Mouse (Mus musculus) testis, adult 2 months (tissue): ENCODE data around the gene Cplx2. TPM values are rescaled to one million over a fixed set of nuclear protein-coding genes. Genes with fewer than 3 reads are reported as not detected.
A peak's percentile ranks its signal among the peaks of the same experiment; 100 is the strongest.

Experiments used
- H3K27ac ChIP-seq: fragments of 200-500 bp; 2 replicates; pipeline ENCODE4 v1.5.1; 2012; ENCODE audit warnings: low read depth, low read length; ENCODE audit not compliant: control insufficient read depth, insufficient read depth
- H3K27me3 ChIP-seq: fragments of 200-500 bp; 2 replicates; pipeline ENCODE4 v1.6.1; 2012; ENCODE audit warnings: mild to moderate bottlenecking, low read length, moderate library complexity; ENCODE audit not compliant: control insufficient read depth, insufficient read depth
- H3K36me3 ChIP-seq: fragments of 200-500 bp; 2 replicates; pipeline ENCODE4 v1.6.1; 2012; ENCODE audit warnings: mild to moderate bottlenecking, low read length; ENCODE audit not compliant: control insufficient read depth, insufficient read depth
- H3K4me1 ChIP-seq: fragments of 200-500 bp; 2 replicates; pipeline ENCODE4 v1.6.1; 2012; ENCODE audit warnings: low read length; ENCODE audit not compliant: control insufficient read depth, insufficient read depth
- H3K4me3 ChIP-seq: fragments of 200-500 bp; 2 replicates; pipeline ENCODE4 v1.5.1; 2012; ENCODE audit warnings: low read depth, mild to moderate bottlenecking, low read length, moderate library complexity, mixed read lengths; ENCODE audit not compliant: control insufficient read depth
- CTCF ChIP-seq: fragments of 200-500 bp; IDR thresholded peaks from 2 replicates; pipeline ENCODE4 v1.5.1; 2012; ENCODE audit warnings: low read depth, mild to moderate bottlenecking, inconsistent platforms, low read length, moderate library complexity; ENCODE audit not compliant: control insufficient read depth, insufficient read depth, insufficient replicate concordance
- POLR2A ChIP-seq: fragments of 200-500 bp; IDR thresholded peaks from 2 replicates; pipeline ENCODE4 v1.6.1; 2012; ENCODE audit warnings: low read depth, mild to moderate bottlenecking, inconsistent platforms, low read length, moderate library complexity; ENCODE audit not compliant: control insufficient read depth
- polyA plus RNA-seq: library from polyadenylated mRNA; depleted of rRNA; stranded (reverse); fragments of >200 nt; gene quantifications from 2 replicates; pipeline ENCODE4 v1.2.3, GENCODE M21; 2012

Cplx2 gene
- polyA plus RNA-seq, 1 experiment, result 0.23 TPM

DNA sequence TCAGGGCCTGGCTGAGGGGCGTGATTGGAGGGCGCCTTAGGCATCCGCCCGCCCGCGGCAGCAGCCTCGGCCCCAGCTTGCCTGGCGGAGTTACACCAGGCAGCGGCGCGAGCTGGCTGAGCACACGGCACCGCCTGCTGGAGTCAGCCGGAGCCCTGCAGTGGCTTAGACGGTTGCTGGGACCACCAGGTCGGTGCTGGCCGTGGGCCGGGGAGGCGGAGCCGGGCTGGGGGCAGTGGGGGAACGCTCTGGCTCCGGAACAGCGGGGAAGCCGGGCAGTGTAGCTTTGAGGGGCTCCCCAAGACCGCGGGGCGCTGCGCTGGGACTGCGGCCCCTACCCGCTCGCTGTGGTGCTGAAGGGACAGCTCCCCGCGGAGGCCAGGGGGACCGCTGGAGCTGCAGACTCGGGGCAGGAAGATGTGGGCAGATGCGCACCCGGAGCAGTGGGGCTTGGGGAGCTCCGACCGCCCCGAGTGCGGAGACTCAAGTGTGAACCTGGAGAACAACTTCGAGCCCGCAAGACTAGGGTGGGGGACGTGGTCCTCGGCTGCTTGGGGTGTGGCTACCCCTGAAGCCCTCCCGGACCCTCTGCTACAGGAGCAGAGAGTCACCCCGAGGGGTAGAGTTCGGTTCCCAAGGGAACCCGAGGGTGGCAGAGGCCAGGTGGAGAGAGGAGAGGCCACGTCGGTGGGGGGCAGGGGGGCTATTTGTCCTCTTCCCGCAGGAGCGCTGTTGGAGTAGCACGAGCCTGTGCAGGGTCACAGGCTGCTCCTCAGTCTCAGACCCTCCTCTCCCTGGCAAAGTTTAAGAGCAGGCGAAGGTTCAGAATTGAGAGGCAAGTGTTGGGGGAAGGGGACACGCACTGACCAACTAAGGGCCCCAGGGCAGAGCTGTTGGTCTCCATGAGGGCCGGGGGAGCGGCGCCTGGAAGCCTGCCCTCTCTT lies 510 bp downstream of the Cplx2 start:
- H3K27me3 ChIP-seq, result no peaks in the 10 kb centered on the region; the same call in 1 of the 2 replicates
- H3K27ac ChIP-seq, result no peak overlapping the region
- peaks cover 5% of the 10 kb centered on the region for H3K4me1 ChIP-seq

DNA sequence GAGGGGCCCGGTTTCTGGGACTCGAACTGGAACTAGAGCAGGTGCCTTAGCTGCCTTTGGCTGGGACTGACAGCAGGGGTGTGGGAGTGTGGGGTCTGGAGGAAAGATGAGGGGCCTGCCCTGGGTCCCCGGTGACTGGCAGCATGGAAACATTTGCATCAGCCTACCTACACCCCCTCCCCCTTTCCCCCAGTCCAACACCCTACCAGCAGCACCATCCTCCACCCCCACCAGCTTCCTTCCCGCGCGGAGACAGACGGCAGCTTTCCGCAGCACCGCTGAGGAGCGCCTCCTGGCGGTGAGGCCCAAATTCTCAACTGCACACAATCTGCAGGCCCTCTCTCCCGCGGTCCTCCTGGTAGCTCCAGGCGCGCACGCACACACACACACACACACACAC lies 1.5 kb downstream of the Cplx2 start:
- H3K27ac ChIP-seq, result no peak overlapping the region
- peaks cover 5% of the 10 kb centered on the region for H3K4me1 ChIP-seq
- TF ChIP-seq CTCF (peak; percentile 76), POLR2A (no peak)
- H3K27me3 ChIP-seq, result no peaks in the 10 kb centered on the region; the same call in 1 of the 2 replicates
- H3K4me3 ChIP-seq, result no peak overlapping the region
- H3K36me3 ChIP-seq, result no peaks in the 10 kb centered on the region

More for the DNA sequence above, 510 bp downstream of the Cplx2 start:
- H3K4me3 ChIP-seq, result no peak overlapping the region; the same call in 1 of the 2 replicates
- TF ChIP-seq POLR2A, result no peak
- no peak for TF ChIP-seq CTCF
- no peaks in the 10 kb centered on the region for H3K36me3 ChIP-seq

DNA sequence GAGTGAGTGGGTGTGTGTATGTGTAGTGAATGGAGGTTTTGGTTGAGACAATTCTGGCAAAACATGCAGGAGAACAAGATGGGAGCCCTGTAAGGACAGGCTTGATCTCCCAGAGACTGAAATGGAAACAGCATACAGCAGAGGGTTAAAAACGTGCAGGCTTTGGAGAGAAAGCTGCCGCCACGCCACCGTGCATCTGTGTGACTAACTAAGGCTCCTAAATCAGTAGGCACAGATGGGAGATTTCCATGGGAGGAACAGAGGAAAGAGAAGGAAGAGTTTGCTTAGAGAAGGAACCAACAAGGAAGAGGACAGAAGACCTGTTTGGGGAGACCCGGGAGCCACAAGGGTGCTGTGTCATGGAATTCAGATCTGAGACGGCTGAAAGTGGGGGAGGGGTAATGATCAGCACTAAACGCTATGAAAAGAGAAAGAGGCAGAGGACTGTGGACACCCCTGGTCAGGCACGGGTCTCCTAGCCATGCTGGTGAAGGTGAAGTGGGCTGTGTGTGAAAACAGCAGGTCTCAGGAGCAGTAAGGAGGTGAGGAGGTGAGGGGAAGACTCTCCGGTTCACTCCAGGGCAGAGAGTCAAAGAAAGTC lies 3.1 kb downstream of the Cplx2 start:
- Histone ChIP-seq H3K27ac (no peak overlapping the region), H3K4me1 (peaks cover 5% of the 10 kb centered on the region), H3K27me3 (no peaks in the 10 kb centered on the region; the same call in 1 of the 2 replicates), H3K4me3 (no peak overlapping the region), H3K36me3 (no peaks in the 10 kb centered on the region)
- TF ChIP-seq POLR2A (no peak), CTCF (no peak)

DNA sequence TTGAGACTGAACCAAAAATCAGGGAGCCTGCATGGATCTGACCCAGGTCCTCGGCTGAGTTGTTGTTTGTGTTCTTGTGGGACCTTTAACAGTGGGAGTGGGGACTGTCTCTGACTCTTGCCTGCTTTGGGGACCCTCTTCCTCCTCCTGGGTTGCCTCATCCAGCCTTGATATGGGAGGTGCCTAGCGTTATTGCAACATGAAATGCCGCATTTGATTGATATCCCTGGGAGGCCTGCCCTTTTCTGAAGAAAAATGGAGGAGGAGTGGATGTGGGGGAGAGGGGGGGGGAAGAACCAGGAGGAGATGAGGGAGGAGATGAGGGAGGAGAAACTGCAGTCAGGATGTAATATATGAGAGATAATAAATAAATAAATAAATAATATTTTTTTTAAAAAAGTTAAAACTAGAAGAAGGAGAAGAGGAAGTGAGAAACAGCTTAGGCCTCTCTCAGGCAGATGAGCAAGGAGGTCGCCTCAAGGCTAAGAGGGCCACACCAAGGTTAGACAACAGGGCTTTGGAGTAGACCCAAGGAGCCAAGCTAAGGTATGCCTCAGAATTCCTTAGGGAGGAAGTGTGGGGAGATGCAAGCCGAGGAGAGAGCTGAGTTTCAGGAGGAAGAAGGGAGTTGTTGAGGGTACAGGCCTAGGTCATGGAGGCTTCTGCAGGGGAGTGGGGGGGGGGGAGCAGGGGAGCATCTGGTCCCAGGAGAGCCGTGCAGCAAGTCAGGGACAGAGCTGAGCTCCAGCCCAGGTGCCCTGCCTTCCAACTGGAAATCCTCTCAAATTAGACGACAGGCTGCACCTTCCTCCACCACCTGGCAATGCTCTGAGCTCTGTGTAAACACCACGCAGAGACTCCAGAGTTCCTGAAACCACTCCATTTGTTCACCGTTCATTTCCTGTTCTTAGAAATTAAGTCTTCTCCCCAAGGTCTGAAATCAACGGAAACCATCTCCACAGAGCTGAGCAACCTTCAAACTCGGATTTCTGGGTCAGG lies 4.6 kb downstream of the Cplx2 start:
- Histone ChIP-seq H3K27me3 (no peaks in the 10 kb centered on the region; the same call in 1 of the 2 replicates), H3K4me1 (peaks cover 5% of the 10 kb centered on the region), H3K27ac (no peak overlapping the region), H3K4me3 (no peak overlapping the region), H3K36me3 (no peaks in the 10 kb centered on the region)
- TF ChIP-seq POLR2A (no peak), CTCF (no peak)

DNA sequence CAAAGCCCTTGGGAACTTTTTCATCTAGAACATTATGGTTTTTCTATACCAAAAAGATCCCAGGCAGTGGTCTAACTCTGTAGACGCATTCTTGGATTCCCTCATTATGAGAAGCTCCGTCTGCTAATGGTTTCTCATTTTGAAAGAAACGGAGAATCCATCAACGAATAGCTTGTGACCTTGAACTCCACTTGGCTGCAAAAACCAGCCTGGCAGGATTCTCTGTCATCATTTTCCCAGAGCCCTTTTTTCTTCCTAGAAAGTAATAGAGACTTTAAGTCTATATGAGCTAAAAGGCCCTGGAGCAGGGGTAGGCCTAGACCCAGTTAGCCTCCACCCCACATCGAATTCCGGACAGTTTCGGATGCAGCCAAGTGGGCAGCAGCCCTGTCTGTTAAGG lies 5.6 kb downstream of the Cplx2 start:
- peaks cover 2% of the 10 kb centered on the region for H3K4me1 ChIP-seq
- no peak overlapping the region for H3K27ac ChIP-seq
- TF ChIP-seq POLR2A, result no peak
- no peak for TF ChIP-seq CTCF
- H3K27me3 ChIP-seq, result no peaks in the 10 kb centered on the region; the same call in 1 of the 2 replicates
- no peak overlapping the region for H3K4me3 ChIP-seq
- no peaks in the 10 kb centered on the region for H3K36me3 ChIP-seq

DNA sequence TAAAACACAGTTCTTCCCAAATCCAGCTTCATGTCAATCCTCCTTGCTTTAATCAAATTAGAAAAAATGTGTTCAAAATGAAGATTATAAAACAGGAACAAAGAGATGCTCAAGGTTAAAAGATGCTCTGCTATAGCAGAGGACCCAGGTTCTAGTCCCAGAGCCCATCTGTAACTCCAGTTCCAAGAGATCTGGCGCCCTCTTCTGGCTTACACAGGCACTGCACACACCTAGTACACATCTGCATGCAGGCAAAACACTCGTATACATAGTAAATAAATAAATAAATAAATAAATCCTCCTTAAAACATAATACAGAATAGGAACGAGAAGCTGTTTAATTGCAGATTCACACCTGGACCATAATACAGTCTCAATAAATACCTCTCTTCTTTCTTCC lies 6.9 kb downstream of the Cplx2 start:
- H3K27me3 ChIP-seq, result no peaks in the 10 kb centered on the region
- H3K4me1 ChIP-seq, result no peaks in the 10 kb centered on the region; the same call in 1 of the 2 replicates
- H3K36me3 ChIP-seq, result no peaks in the 10 kb centered on the region
- H3K27ac ChIP-seq, result no peak overlapping the region
- no peak overlapping the region for H3K4me3 ChIP-seq
- TF ChIP-seq CTCF (peak; percentile 44; the same call in 1 of the 2 replicates), POLR2A (no peak)

DNA sequence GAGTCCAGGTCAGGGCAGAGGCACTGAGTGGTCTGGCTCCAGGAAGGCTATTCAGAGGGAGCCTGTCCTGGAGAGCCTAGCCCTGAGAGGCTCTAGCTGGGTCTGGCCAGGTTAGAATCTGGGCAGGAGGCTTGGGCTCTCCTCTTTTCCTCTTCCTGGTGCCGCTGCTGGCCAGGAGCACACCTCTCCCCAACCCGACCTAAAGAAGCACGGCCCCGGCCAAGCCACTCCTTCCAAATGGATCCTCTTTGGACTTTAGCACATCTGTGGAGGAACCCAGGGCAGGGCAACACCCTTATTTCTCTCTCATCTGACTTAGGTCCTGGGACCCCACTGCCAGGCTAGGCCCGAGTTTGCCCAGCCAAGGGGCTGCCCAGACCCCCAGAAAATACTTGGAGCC lies 9.3 kb downstream of the Cplx2 start:
- Histone ChIP-seq H3K4me3 (no peak overlapping the region), H3K4me1 (peaks cover 3% of the 10 kb centered on the region), H3K27ac (no peak overlapping the region), H3K27me3 (no peaks in the 10 kb centered on the region), H3K36me3 (no peaks in the 10 kb centered on the region)
- no peak for TF ChIP-seq CTCF
